Mouse (Mus musculus) urinary bladder, postnatal 0 days (tissue): ENCODE data around the gene Il11ra1. TPM values are rescaled to one million over a fixed set of nuclear protein-coding genes. Genes with fewer than 3 reads are reported as not detected.

Experiments
- polyA plus RNA-seq: library from polyadenylated mRNA; unstranded; fragments of >200 nt; fragmentation: Nextera tagmentation; extraction: Ambion mirVana; gene quantifications from 2 replicates; pipeline ENCODE4 v1.2.1, GENCODE M21; 2015

The Il11ra1 gene
- polyA plus RNA-seq = 107 and 116 TPM in 2 replicates

GRCm38 (mm10) chr4:41699783-41700182 lies at the start of gene Il11ra1:
Gene Il11ra1 (plus strand): TSS chr4:41699989.

GRCm38 (mm10) chr4:41696930-41697841 lies 2.6 kb upstream of the Il11ra1 start, which contains the start of gene Cntfr:
Gene Cntfr (minus strand): TSS chr4:41697089.

GRCm38 (mm10) chr4:41713197-41714067 lies 13.6 kb downstream of the Il11ra1 start, which contains the start of gene Rpp25l:
Gene Rpp25l (minus strand): TSS chr4:41713534.

GRCm38 (mm10) chr4:41722918-41723351 lies 23.1 kb downstream of the Il11ra1 start, which contains the start of gene Dctn3:
Gene Dctn3 (minus strand): TSS chr4:41723170.

GRCm38 (mm10) chr4:41731052-41731765 lies 31.4 kb downstream of the Il11ra1 start, which contains the start of gene Arid3c:
Gene Arid3c (minus strand): TSS chr4:41731142.

GRCm38 (mm10) chr4:41754797-41755337 lies 55.1 kb downstream of the Il11ra1 start, which contains the start of gene Galt:
Gene Galt (plus strand): TSS chr4:41755228.

GRCm38 (mm10) chr4:41755338-41756305 lies 55.8 kb downstream of the Il11ra1 start, which contains the start of gene Sigmar1:
Gene Sigmar1 (minus strand): TSS chr4:41756157.

GRCm38 (mm10) chr4:41774002-41774401 lies 74.2 kb downstream of the Il11ra1 start, which contains the start of gene Ccl27a:
Gene Ccl27a (minus strand): TSS chr4:41774247.

Other genes starting within 250 kb of the Il11ra1 start
- gene Kif24, start 235.1 kb upstream of the Il11ra1 start, polyA plus RNA-seq = 0.92 and 1.6 TPM in 2 replicates
- 32.5 and 40.2 TPM in 2 replicates for gene Nudt2, start 234.8 kb upstream of the Il11ra1 start, polyA plus RNA-seq
- gene AI464131, start 196.9 kb upstream of the Il11ra1 start, polyA plus RNA-seq = 7.5 and 7.8 TPM in 2 replicates
- not detected in 2 replicates for gene 1110017D15Rik, start 182.7 kb upstream of the Il11ra1 start, polyA plus RNA-seq
- 2.5 and 3.2 TPM in 2 replicates for gene Fam219a, start 130.5 kb upstream of the Il11ra1 start, polyA plus RNA-seq
- 33.2 and 39.3 TPM in 2 replicates for gene Dnaic1, start 130.2 kb upstream of the Il11ra1 start, polyA plus RNA-seq
- gene Enho, start 59.7 kb upstream of the Il11ra1 start, polyA plus RNA-seq = 164 and 167 TPM in 2 replicates
- 9.7 and 10.5 TPM in 2 replicates for gene Cntfr, start 2.9 kb upstream of the Il11ra1 start, polyA plus RNA-seq
- 32.1 and 36.3 TPM in 2 replicates for gene Rpp25l, start 13.5 kb downstream of the Il11ra1 start, polyA plus RNA-seq
- 98.6 and 120 TPM in 2 replicates for gene Dctn3, start 23.2 kb downstream of the Il11ra1 start, polyA plus RNA-seq
- not detected in 2 replicates for gene Arid3c, start 31.2 kb downstream of the Il11ra1 start, polyA plus RNA-seq
- gene Galt, start 55.2 kb downstream of the Il11ra1 start, polyA plus RNA-seq = 22.1 and 24.1 TPM in 2 replicates
- gene Sigmar1, start 56.2 kb downstream of the Il11ra1 start, polyA plus RNA-seq = 71.4 and 78.8 TPM in 2 replicates
- 18.4 and 23.2 TPM in 2 replicates for gene Ccl27a, start 74.3 kb downstream of the Il11ra1 start, polyA plus RNA-seq
- gene Gm21541, start 203.6 kb downstream of the Il11ra1 start, polyA plus RNA-seq = not detected in 2 replicates
- 0.45 and 1.3 TPM in 2 replicates for gene Gm20878, start 241.6 kb downstream of the Il11ra1 start, polyA plus RNA-seq